Mouse (Mus musculus) intestine, embryonic 14.5 days (tissue): Measurements from ENCODE around the gene Gm16181. TPM values are rescaled to one million over a fixed set of nuclear protein-coding genes. Genes with fewer than 3 reads are reported as not detected.
"Not testable (repeated sequence)": the region's sequence is repeated elsewhere in the genome, so short reads cannot be mapped to it uniquely, and the experiment has no call there.

ENCODE experiments used
- ATAC-seq: fragments of 200-750 bp; cut with Nextera tagmentation; replicated peaks from 2 replicates; pipeline ENCODE4 v1.8.0; 2017; ENCODE audit warnings: low read depth, moderate number of reproducible peaks, moderate TSS enrichment, moderate library complexity; ENCODE audit not compliant: low FRiP score, low TSS enrichment
- DNase-seq: peaks from one replicate; pipeline ENCODE4 v3.0.0-alpha.2; 2018; ENCODE audit warnings: low spot score
- H3K27ac ChIP-seq: fragments of 300-500 bp; sonication (generic); 2 replicates; pipeline ENCODE4 v1.5.1; 2014; ENCODE audit warnings: low read depth, mild to moderate bottlenecking, control low read depth
- H3K27me3 ChIP-seq: fragments of 300-500 bp; sonication (generic); replicated peaks from 2 replicates; pipeline ENCODE4 v1.6.1; 2014; ENCODE audit warnings: low read length, control low read depth; ENCODE audit not compliant: control insufficient read depth, insufficient read depth
- H3K36me3 ChIP-seq: fragments of 300-500 bp; sonication (generic); 2 replicates; pipeline ENCODE4 v1.6.1; 2014; ENCODE audit warnings: low read length, control low read depth; ENCODE audit not compliant: control insufficient read depth, insufficient read depth
- H3K4me1 ChIP-seq: fragments of 300-500 bp; sonication (generic); replicated peaks from 2 replicates; pipeline ENCODE4 v1.6.1; 2014; ENCODE audit warnings: low read length, control low read depth, mixed read lengths; ENCODE audit not compliant: control insufficient read depth, insufficient read depth
- H3K4me2 ChIP-seq: fragments of 300-500 bp; sonication (generic); 2 replicates; pipeline ENCODE4 v1.6.1; 2014; ENCODE audit warnings: low read length
- H3K4me3 ChIP-seq: fragments of 300-500 bp; sonication (generic); 2 replicates; pipeline ENCODE4 v1.5.1; 2014; ENCODE audit warnings: low read depth, low read length, control low read depth, mixed read lengths
- H3K9ac ChIP-seq: fragments of 300-500 bp; sonication (generic); 2 replicates; pipeline ENCODE4 v1.6.1; 2014; ENCODE audit warnings: mild to moderate bottlenecking, low read length
- H3K9me3 ChIP-seq: fragments of 300-500 bp; sonication (generic); 2 replicates; pipeline ENCODE4 v1.6.1; 2016; ENCODE audit warnings: low read length, control low read depth; ENCODE audit not compliant: control insufficient read depth
- WGBS: fragments of 180-500 bp; shearing (Covaris S2); extraction: QIAGEN DNeasy Blood & Tissue Kit; methylation state at CpG from one replicate; pipeline ENCODE4 v1.1.7; 2014; 5-methylcytosine and 5-hydroxymethylcytosine counted together
- polyA plus RNA-seq: library from polyadenylated mRNA; unstranded; fragments of >200 nt; fragmentation: Nextera tagmentation; extraction: Ambion mirVana; gene quantifications from 2 replicates; pipeline ENCODE4 v1.2.1, GENCODE M21; 2014

The Gm16181 gene
- polyA plus RNA-seq, 1 experiment from 2014 or later, result 0.88 TPM

GRCm38 (mm10) chr17:35233114-35233980 lies 12.7 kb downstream of the Gm16181 start, which contains the start of gene Atp6v1g2:
Atp6v1g2 (plus strand) TSS chr17:35233660.
- Histone ChIP-seq H3K4me3 (peak within 1 kb of the TSS; percentile 59), H3K9ac (peak within 1 kb of the TSS; percentile 73), H3K9me3 (no peaks in the 10 kb centered on the region), H3K27me3 (no peaks in the 10 kb centered on the region), H3K4me1 (peaks cover 42% of the 10 kb centered on the region), H3K4me2 (peak within 1 kb of the TSS; percentile 84), H3K27ac (peak within 1 kb of the TSS; percentile 96), H3K36me3 (peaks cover 25% of the 10 kb centered on the region)
- 39% methylated on average over 18 of the region's 18 CpGs for WGBS
- ATAC-seq (0 out of 2 replicates have a peak, but pooled peaks have one; percentile 2), DNase-seq (no peak)

- Histone ChIP-seq H3K4me3 (peak overlapping the region; percentile 59; the same call in 1 of the 2 replicates), H3K4me2 (peak overlapping the region; percentile 84), H3K4me1 (peaks cover 42% of the 10 kb centered on the region), H3K27ac (peak overlapping the region; percentile 96), H3K36me3 (peaks cover 18% of the 10 kb centered on the region)
- not testable (repeated sequence) for H3K27me3 ChIP-seq, ATAC-seq, H3K9me3 ChIP-seq, H3K9ac ChIP-seq, DNase-seq
- WGBS, result 86% methylated on average over 7 of the region's 7 CpGs
These were observed 13.5 kb downstream of the Gm16181 start for GRCm38 (mm10) chr17:35234090-35234489.

GRCm38 (mm10) chr17:35234903-35235302 lies 14.3 kb downstream of the Gm16181 start:
- Histone ChIP-seq H3K36me3 (peaks cover 10% of the 10 kb centered on the region; the same call in 1 of the 2 replicates), H3K4me2 (peak overlapping the region; percentile 84), H3K4me1 (peaks cover 39% of the 10 kb centered on the region), H3K27ac (peak overlapping the region; percentile 96), H3K9me3 (no peaks in the 10 kb centered on the region), H3K4me3 (peak overlapping the region; percentile 59), H3K27me3 (no peaks in the 10 kb centered on the region), H3K9ac (peak overlapping the region; percentile 73)
- WGBS, result 3% methylated on average over 31 of the region's 31 CpGs
- 0 out of 2 replicates have a peak, but pooled peaks have one; percentile 2 for ATAC-seq
- DNase-seq, result peak; percentile 79

- peaks cover 7% of the 10 kb centered on the region; the same call in 1 of the 2 replicates for H3K36me3 ChIP-seq
- peak within 1 kb of the TSS; percentile 84 for H3K4me2 ChIP-seq
- H3K9me3 ChIP-seq, result no peaks in the 10 kb centered on the region
- H3K27me3 ChIP-seq, result no peaks in the 10 kb centered on the region
- peak within 1 kb of the TSS; percentile 73 for H3K9ac ChIP-seq
- peak within 1 kb of the TSS; percentile 59 for H3K4me3 ChIP-seq
- peak; percentile 87 for DNase-seq
- peak within 1 kb of the TSS; percentile 96 for H3K27ac ChIP-seq
- peaks cover 41% of the 10 kb centered on the region for H3K4me1 ChIP-seq
- WGBS, result under 1% methylated on average over 35 of the region's 35 CpGs
- ATAC-seq, result peak; percentile 79
These were observed 15.2 kb downstream of the Gm16181 start, which contains the start of gene Nfkbil1 for GRCm38 (mm10) chr17:35235614-35236389. Nfkbil1 (minus strand) TSS chr17:35235792.

GRCm38 (mm10) chr17:35236390-35236746 lies 15.7 kb downstream of the Gm16181 start:
- 2% methylated on average over 18 of the region's 18 CpGs for WGBS
- peak; percentile 100 for DNase-seq

GRCm38 (mm10) chr17:35236996-35237395 lies 16.4 kb downstream of the Gm16181 start:
- no peak overlapping the region for H3K4me3 ChIP-seq
- ATAC-seq, result no peak
- H3K27me3 ChIP-seq, result no peaks in the 10 kb centered on the region
- H3K9me3 ChIP-seq, result no peaks in the 10 kb centered on the region
- no peak overlapping the region for H3K4me2 ChIP-seq
- peaks cover 38% of the 10 kb centered on the region for H3K4me1 ChIP-seq
- no peak overlapping the region for H3K9ac ChIP-seq
- no peak for DNase-seq
- WGBS, result 72% methylated on average over 9 of the region's 9 CpGs
- no peaks in the 10 kb centered on the region for H3K36me3 ChIP-seq
- H3K27ac ChIP-seq, result no peak overlapping the region

More at GRCm38 (mm10) chr17:35236390-35236746, 15.7 kb downstream of the Gm16181 start:
- Histone ChIP-seq H3K4me1 (peaks cover 42% of the 10 kb centered on the region), H3K9ac (peak overlapping the region; percentile 73), H3K27me3 (no peaks in the 10 kb centered on the region), H3K4me3 (peak overlapping the region; percentile 59), H3K36me3 (peaks cover 1% of the 10 kb centered on the region; the same call in 1 of the 2 replicates), H3K27ac (peak overlapping the region; percentile 96), H3K4me2 (peak overlapping the region; percentile 84), H3K9me3 (no peaks in the 10 kb centered on the region)
- peak; percentile 56 for ATAC-seq

GRCm38 (mm10) chr17:35237504-35237903 lies 16.9 kb downstream of the Gm16181 start:
- no peak overlapping the region for H3K27ac ChIP-seq
- no peak overlapping the region for H3K4me2 ChIP-seq
- ATAC-seq, result no peak
- H3K27me3 ChIP-seq, result no peaks in the 10 kb centered on the region
- H3K9ac ChIP-seq, result no peak overlapping the region
- 91% methylated on average over 12 of the region's 12 CpGs for WGBS
- peaks cover 35% of the 10 kb centered on the region for H3K4me1 ChIP-seq
- no peak overlapping the region for H3K4me3 ChIP-seq
- no peak for DNase-seq
- no peaks in the 10 kb centered on the region for H3K36me3 ChIP-seq
- H3K9me3 ChIP-seq, result no peaks in the 10 kb centered on the region

GRCm38 (mm10) chr17:35239700-35240099 lies 19.1 kb downstream of the Gm16181 start:
- H3K4me3 ChIP-seq, result no peak overlapping the region

More at GRCm38 (mm10) chr17:35239700-35240099, 19.1 kb downstream of the Gm16181 start:
- 77% methylated on average over 5 of the region's 5 CpGs for WGBS
- Histone ChIP-seq H3K36me3 (peaks cover 15% of the 10 kb centered on the region), H3K4me1 (peaks cover 31% of the 10 kb centered on the region), H3K9ac (no peak overlapping the region), H3K4me2 (no peak overlapping the region), H3K9me3 (no peaks in the 10 kb centered on the region), H3K27me3 (no peaks in the 10 kb centered on the region), H3K27ac (peak overlapping the region; percentile 99; the same call in 1 of the 2 replicates)
- no peak for DNase-seq
- no peak for ATAC-seq
